21 mouse cellular contexts compared by ENCODE assay signal in genomic region chrX:94142004-94142771, GRCm38 (mm10). TPM values are rescaled to one million over a fixed set of nuclear protein-coding genes. Genes with fewer than 3 reads are reported as not detected.
DNase-seq lines count a peak whose midpoint lies in the region; ATAC-seq and TF ChIP-seq lines count a peak whose summit lies in the region.
"Had no signal": no experiment of that assay in that cellular context is flagged by ENCODE, and none has a peak within 500 bp of the region (broad histone marks: within the 10 kb centered on the region; RNA-seq: fewer than 3 reads in every experiment).

No protein-coding gene starts in this region.

- no peak overlapping the region for H3K9ac ChIP-seq in intestine, postnatal 0 days (ENCODE audit: low read depth, low read length)
- H3K9ac ChIP-seq: embryonic facial prominence, embryonic 13.5 days; forebrain, embryonic 13.5 days; forebrain, postnatal 0 days; hindbrain, embryonic 13.5 days had no signal

- H3K4me3 ChIP-seq in intestine, postnatal 0 days (ENCODE audit: low read depth, low read length), result no peak overlapping the region
- H3K4me3 ChIP-seq: embryonic facial prominence, embryonic 13.5 days; forebrain, embryonic 13.5 days; hindbrain, embryonic 13.5 days had no signal

- no peaks in the 10 kb centered on the region for H3K36me3 ChIP-seq in intestine, postnatal 0 days (ENCODE audit: control insufficient read depth, insufficient read depth)
- H3K36me3 ChIP-seq: embryonic facial prominence, embryonic 13.5 days; hindbrain, embryonic 13.5 days had no signal

- no peak for TF ChIP-seq CTCF in intestine, postnatal 0 days (IDR thresholded peaks at IDR 0.05; ENCODE audit: low read depth)

- ATAC-seq in granulocyte monocyte progenitor cell, adult 5-6 weeks (replicated peaks; ENCODE audit: poor library complexity, severe bottlenecking), result peak; percentile 89
- ATAC-seq in intestine, postnatal 0 days, result no peak
- ATAC-seq: forebrain, embryonic 13.5 days; forebrain, postnatal 0 days; hindbrain, postnatal 0 days had no signal

- H3K4me2 ChIP-seq in intestine, postnatal 0 days (replicated peaks; ENCODE audit: low read depth), result no peak overlapping the region
- H3K4me2 ChIP-seq: embryonic facial prominence, embryonic 13.5 days; forebrain, embryonic 13.5 days; hindbrain, embryonic 13.5 days had no signal

- no peak overlapping the region for H3K27ac ChIP-seq in intestine, postnatal 0 days (ENCODE audit: low read depth, low read length)
- H3K27ac ChIP-seq: embryonic facial prominence, embryonic 13.5 days; forebrain, embryonic 13.5 days; hindbrain, embryonic 13.5 days; hindbrain, postnatal 0 days had no signal

- peak; percentile 21 for DNase-seq in lung, postnatal 36 days
- no peak for DNase-seq in lung, postnatal 14 days
- peak; percentile 30 for DNase-seq in NIH3T3 (ENCODE audit: low read depth)
- no peak for DNase-seq in cerebellum, postnatal 4 days (ENCODE audit: low spot score in 2 of 2)
- no peak for DNase-seq in testis, postnatal 10 days (ENCODE audit: low spot score)
- DNase-seq: adrenal gland, adult 2 months; adrenal gland, postnatal 25 days; cerebellum, adult 8-10 months; cerebellum, postnatal 14 days; forebrain, postnatal 0 days; gastrocnemius, postnatal 25 days; heart, adult 11 months; heart, postnatal 10 days; heart, postnatal 4 days had no signal

- no peaks in the 10 kb centered on the region for H3K4me1 ChIP-seq in intestine, postnatal 0 days (replicated peaks; ENCODE audit: control insufficient read depth, insufficient read depth, low read length)
- H3K4me1 ChIP-seq: embryonic facial prominence, embryonic 13.5 days; forebrain, embryonic 13.5 days; hindbrain, embryonic 13.5 days had no signal

- WGBS in intestine, postnatal 0 days, result 49% methylated on average over 7 of the region's 7 CpGs

- H3K9me3 ChIP-seq in intestine, postnatal 0 days (ENCODE audit: control insufficient read depth), result no peaks in the 10 kb centered on the region
- H3K9me3 ChIP-seq: embryonic facial prominence, embryonic 13.5 days; forebrain, embryonic 13.5 days; hindbrain, embryonic 13.5 days had no signal

- H3K27me3 ChIP-seq in intestine, postnatal 0 days (replicated peaks; ENCODE audit: control insufficient read depth, insufficient read depth, low read length), result 0 out of 2 replicates have a peak, but pooled peaks cover 3% of the 10 kb centered on the region
- H3K27me3 ChIP-seq: CH12.LX had no signal

RNA-seq across cellular contexts. Expression of gene Zfx, which starts 18.7 kb away (rescaled TPM):
- total RNA-seq in granulocyte monocyte progenitor cell, adult 5-6 weeks (2014; fragmentation: Nextera tagmentation), result 20.9 and 26.5 TPM in 2 replicates
- 35.5 and 39.8 TPM in 2 replicates for total RNA-seq in granulocyte monocyte progenitor cell, adult 5-6 weeks (2017)
- polyA plus RNA-seq in intestine, postnatal 0 days (2015; fragmentation: Nextera tagmentation; extraction: Ambion mirVana), result 13.2 and 13.8 TPM in 2 replicates

Comparison
In these comparisons a context has a peak if more than half of its experiments do, and no peak if none do; other contexts are left out.
1. DNase-seq: peak in lung, postnatal 36 days (single experiment) and NIH3T3 (single experiment); none in lung, postnatal 14 days (single experiment), cerebellum, postnatal 4 days (0 of 2) and testis, postnatal 10 days (single experiment).